Mouse (Mus musculus) kidney, adult 8-10 months (tissue): ENCODE results near the gene Ddx47.
A peak's percentile ranks its signal among the peaks of the same experiment; 100 is the strongest.

Experiments used
- DNase-seq, 2 experiments: peaks; one replicate each; pipeline ENCODE4 v3.0.0; 2022

Gene Ddx47

DNA sequence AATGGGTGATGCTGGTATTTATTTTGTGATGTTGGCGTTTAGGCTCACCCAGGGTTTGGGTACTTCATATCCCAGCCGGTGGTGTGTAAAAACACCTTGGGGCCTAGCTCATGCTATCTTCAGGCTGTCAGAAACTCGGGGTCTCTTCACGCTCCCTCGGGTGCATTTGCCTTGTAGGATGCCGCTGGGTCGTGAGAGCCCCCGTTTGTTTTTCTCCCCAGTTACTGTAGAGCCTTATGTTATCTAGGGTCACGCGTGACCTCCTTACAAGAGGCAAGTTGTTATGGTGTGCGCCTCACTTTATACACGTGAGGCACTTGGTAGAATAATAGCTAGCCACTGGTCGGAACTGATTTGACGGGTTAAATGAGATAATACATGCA lies 313 bp downstream of the Ddx47 start:
- DNase-seq = no peak

DNA sequence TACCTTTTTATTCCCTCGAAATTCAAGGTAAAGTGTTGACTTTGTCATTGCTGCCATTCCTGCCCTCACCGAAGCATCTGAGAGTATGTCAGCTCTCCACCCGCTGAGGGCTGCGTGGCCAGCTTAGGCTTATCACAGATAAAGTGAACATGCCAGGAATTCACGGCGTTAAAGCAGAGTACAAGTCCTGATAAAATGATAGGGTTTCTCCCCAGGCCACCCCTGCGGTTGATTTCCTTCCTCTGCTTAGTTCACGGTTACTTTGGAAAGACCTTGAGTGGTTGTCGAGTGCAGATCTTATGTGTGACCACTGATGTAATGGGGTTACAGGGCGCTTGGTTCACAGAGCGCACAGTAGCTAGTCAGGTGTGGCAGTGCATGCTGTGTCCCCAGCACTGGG lies 5.8 kb downstream of the Ddx47 start:
- no peak for DNase-seq

DNA sequence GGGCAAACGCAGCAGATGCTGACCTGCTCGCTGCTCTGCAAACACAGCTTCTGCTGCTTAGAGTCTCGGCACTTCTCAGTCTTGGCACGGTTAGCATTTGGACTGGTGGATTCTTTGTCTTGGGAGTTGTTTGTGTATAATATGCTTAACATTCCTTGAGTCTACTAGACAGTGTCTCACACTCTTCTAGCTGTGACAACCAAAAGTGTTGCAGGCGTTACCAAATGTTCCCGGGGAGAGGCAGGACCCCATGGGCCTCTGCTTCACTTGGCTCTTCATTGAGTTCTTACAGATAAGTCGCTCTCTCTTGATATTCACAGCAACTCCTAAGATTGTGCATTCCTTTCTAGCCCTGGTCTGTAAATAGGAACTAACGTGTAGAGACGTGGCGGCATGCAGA lies 8.2 kb downstream of the Ddx47 start:
- no peak for DNase-seq

DNA sequence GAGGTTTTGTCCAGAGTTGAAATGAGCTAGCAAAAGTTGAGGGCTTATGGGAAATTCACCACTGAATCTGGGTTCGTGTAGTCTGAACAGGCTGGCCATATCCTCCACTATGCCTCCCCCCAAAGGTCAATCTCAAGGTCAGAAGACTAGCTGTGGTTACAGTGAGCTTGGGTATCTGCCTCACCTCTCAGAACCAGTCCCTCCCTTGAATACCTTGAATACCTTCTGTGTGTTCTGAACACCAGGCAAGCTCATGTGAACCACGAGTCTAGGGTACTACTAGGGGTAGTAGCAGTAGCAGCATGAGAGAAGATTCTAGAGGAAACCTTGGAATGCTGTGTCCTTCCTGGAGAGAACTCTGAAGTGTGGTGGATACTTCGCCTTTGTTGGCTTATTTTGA lies 10.2 kb downstream of the Ddx47 start:
- no peak for DNase-seq

DNA sequence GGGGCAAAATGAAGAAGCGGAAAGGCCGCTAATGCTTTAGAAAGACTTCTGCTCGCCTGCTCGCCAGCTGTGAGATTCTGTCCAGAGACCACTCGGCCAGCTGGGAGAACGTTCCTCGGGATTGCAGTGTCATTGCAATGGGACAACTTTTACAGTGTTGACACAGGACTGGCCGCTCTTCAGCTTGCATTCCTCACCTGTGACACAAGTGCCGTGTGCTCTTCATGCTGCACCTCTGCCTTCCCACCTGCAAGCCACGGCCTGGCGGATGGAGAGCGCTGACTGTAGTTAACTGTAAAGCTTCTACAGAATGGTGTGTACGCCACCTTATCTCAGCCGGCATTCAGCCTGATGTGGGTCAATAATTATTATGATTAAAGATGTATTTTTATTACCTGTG lies 12.0 kb downstream of the Ddx47 start:
- no peak for DNase-seq

- no peak for DNase-seq
Measured at GRCm38 (mm10) chr6:135024781-135025420, 13.5 kb downstream of the Ddx47 start.

- peak; percentile 35 to 36 for DNase-seq
Measured at GRCm38 (mm10) chr6:135026232-135026631, 14.8 kb downstream of the Ddx47 start.

- DNase-seq = no peak
Measured at GRCm38 (mm10) chr6:135026755-135027154, 15.3 kb downstream of the Ddx47 start.

GRCm38 (mm10) chr6:135029246-135029645 lies 17.8 kb downstream of the Ddx47 start:
- DNase-seq = peak; percentile 64 to 74

GRCm38 (mm10) chr6:135038674-135039073 lies 27.3 kb downstream of the Ddx47 start:
- DNase-seq = no peak

- DNase-seq = no peak
Measured at GRCm38 (mm10) chr6:135040275-135040871, 29.0 kb downstream of the Ddx47 start.

DNA sequence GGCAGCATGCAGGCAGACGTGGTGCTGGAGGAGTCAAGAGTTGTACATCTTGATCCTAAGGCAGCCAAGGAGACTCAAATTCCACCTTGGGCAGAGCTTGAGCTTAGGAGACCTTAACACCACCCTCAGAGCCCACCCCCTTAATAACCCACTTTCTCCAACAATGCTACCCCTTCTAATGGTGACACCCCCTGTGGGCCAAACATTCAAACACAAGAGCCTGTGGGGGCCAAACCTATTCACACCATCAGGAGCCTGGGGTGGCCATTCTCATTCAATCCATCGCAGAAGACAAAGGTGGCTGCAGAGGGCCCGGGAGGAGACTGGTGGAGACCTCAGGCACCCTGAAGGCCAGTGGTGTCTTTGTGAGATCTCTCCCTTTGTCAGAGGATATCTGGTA lies 30.5 kb downstream of the Ddx47 start:
- DNase-seq = no peak

GRCm38 (mm10) chr6:135047276-135047675 lies 35.9 kb downstream of the Ddx47 start:
- no peak for DNase-seq

DNA sequence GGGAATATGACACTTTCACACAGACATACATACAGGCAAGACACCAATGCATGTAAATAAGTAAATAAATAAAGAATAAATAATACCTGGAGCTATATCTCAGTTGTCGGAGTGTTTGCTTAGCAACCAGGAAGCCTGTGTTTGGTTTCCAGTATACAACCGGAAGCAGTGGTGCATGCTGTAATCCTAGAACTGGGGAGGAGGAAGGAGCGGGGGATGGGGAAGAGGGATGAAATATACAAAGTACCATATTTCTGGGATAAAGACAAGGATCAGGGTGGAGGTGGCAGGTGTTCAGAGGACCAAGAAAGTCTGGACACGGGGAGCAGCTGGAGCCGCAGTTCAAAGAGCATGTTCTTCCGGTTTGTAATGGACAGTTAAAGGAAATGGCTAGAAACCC lies 37.1 kb downstream of the Ddx47 start:
- DNase-seq = no peak

DNA sequence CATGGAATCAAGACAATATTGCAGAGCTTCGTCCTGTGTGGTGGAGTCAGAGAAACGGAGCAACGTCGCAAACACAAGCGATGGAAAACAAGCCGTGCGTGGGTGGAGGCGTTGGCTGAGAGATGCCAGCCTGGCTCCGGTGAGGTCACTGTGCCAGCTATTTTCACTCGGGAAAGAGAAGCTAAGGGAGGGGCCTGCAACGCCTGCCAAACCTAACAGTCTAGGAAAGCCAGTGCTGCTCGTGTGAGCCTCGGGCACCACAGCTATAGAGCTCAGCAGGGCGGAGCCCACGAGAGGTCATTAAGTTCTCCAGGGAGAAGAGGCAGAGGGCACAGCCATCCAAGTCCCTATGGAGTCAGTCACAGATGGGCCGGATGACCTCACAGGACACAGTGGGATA lies 37.5 kb downstream of the Ddx47 start:
- no peak for DNase-seq

DNA sequence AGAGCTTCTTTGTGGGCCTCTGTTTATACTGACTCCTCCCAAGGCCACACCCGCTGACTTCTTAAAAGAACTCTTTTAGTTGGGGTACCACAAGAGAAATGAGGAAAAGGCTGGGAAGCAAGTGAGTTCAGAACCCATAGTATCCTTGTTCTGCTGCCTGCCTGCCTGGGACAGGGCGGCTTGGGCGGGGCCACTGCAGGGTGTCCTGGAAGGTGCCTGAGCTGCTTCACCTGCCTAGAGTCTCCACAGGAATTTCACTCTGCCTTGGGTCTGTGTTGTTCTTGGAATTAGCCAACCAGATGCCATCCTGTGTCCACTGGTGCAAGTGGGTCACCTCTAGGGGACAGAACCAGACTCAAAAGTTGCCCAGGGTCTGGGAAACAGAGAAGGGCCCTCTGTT lies 42.4 kb downstream of the Ddx47 start:
- DNase-seq = no peak

GRCm38 (mm10) chr6:135055882-135056281 lies 44.5 kb downstream of the Ddx47 start:
- DNase-seq = no peak

DNA sequence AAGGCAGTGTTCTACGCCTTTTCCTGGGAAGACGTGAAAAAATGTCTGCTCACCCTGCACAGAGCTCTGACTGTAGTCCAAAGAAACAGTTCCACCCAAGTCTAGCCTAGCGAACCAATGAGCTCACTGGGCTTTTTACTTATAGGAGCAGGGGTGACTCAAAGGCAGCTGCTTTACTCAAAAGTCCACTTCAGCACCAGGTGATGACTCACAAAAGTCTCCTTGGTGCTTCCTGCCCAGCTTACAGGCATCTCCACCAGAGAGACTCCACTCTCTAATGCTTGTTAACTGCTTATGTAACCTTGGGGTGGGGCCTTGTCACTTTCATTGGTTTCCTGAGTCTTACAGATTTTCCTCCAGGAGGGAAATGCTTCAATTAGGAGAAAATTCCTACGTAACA lies 49.3 kb downstream of the Ddx47 start:
- no peak for DNase-seq

- no peak for DNase-seq
Measured at GRCm38 (mm10) chr6:135064621-135065020, 53.2 kb downstream of the Ddx47 start.

- peak; percentile 36 to 38 for DNase-seq
Measured at GRCm38 (mm10) chr6:135065236-135065957, 54.0 kb downstream of the Ddx47 start, which contains the start of gene Gprc5a. Gene Gprc5a, plus strand, starts transcription at chr6:135065651.

DNA sequence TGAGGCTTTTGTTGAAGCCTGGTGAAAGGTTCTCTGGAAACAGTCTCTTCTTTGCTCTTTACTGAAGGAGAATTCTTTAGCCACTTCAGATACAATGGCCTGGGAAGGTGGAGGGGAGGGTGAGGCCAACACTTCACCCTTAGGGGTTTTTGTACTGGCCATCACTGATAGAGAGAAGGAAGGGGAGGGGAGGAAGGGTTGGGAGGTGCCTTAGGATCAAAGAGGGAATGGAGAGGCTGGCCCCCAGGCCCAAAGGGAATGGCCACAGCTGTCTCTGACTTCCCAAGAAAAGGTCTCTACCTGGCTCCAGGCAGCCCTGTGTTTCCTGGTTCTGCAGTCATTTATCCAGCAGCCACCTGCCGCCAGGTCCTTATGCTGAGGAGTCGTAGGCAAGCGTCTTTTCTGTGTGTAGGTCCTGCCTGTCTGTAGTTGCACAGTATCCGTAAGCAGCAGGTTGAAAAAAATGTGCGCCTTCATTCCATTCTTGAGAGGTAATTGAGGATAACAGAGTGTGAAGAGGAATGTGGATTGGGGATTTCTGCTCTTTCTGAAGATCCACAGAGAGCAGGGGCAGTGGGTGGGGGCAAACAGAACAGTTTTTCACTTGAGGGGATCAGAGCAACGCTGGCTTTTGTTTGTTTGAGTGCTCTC lies 55.5 kb downstream of the Ddx47 start:
- DNase-seq = no peak

- no peak for DNase-seq
Measured at GRCm38 (mm10) chr6:135068221-135068620, 56.8 kb downstream of the Ddx47 start.

DNA sequence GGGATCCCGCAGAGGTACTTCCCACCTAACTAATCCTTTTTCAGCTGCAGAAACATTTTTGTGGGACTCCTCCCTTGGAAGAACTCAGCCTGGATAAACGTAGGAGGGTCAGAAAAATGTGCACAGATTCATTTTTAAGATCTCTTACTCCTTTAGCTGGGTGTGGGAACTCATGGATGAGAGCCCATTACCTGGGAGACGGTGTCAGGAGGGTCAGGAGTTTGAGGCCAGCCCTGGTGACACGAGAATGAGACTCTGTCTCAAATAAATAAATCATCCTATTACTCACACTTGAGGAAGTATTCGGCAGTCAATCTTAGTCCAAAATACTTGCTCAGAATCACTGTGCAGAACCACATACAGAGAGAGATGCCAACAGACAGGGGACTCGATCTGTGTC lies 58.4 kb downstream of the Ddx47 start:
- DNase-seq = no peak

DNA sequence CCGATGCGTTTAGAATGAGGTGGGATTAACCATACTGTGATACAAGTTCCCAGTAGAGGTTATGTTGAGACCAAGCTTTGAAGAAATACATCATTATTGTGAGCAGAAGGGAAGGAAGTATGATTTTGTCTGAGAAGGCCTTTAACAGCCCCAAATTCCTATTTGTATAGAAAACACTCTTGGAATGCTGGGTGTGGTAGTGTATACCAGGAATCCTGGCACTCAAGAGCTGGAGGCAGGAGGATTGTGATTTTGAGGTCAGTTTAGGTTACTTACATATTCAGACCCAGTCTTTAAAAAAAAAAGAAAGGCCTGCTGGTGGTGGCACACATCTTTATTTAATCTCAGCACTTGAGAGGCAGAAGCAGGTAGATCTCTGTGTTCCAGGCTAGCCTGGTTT lies 58.9 kb downstream of the Ddx47 start:
- DNase-seq = no peak
